Comparison of ENCODE assay signal across 21 mouse cellular contexts in genomic region chrX:99438803-99439202, GRCm38 (mm10). TPM values are rescaled to one million over a fixed set of nuclear protein-coding genes. Genes with fewer than 3 reads are reported as not detected.
A peak's percentile ranks its signal among the peaks of the same experiment; 100 is the strongest.
DNase-seq lines count a peak whose midpoint lies in the region; ATAC-seq and TF ChIP-seq lines count a peak whose summit lies in the region.
"Had no signal": no experiment of that assay in that cellular context is flagged by ENCODE, and none has a peak within 500 bp of the region (broad histone marks: within the 10 kb centered on the region; RNA-seq: fewer than 3 reads in every experiment).

No protein-coding gene starts in this region.

- intact Hi-C loops in gastrocnemius, postnatal 14 days (cut with DNase I; ENCODE audit: low total_unique reads): no loop called here

- H3K9me3 ChIP-seq in forebrain, embryonic 14.5 days (replicated peaks; ENCODE audit: control insufficient read depth, low read length): no peaks in the 10 kb centered on the region
- no peaks in the 10 kb centered on the region for H3K9me3 ChIP-seq in forebrain, embryonic 10.5 days
- no peaks in the 10 kb centered on the region for H3K9me3 ChIP-seq in intestine, postnatal 0 days (ENCODE audit: control insufficient read depth)
- no peaks in the 10 kb centered on the region for H3K9me3 ChIP-seq in intestine, embryonic 16.5 days (ENCODE audit: control insufficient read depth, low read length)
- no peaks in the 10 kb centered on the region for H3K9me3 ChIP-seq in lung, postnatal 0 days (ENCODE audit: low read length)
- H3K9me3 ChIP-seq in stomach, postnatal 0 days (ENCODE audit: control insufficient read depth, low read length): no peaks in the 10 kb centered on the region
- H3K9me3 ChIP-seq: embryonic facial prominence, embryonic 10.5 days; heart, embryonic 13.5 days; hindbrain, embryonic 13.5 days; intestine, embryonic 15.5 days had no signal

- peak; percentile 30 for DNase-seq in forebrain, embryonic 14.5 days (ENCODE audit: low spot score)
- no peak for DNase-seq in forebrain, embryonic 10.5 days (ENCODE audit: extremely low spot score, low spot score)
- peak; percentile 22 for DNase-seq in lung, postnatal 0 days (ENCODE audit: low spot score)
- DNase-seq in lung, adult 2 months: no peak
- no peak for DNase-seq in stomach, postnatal 0 days (ENCODE audit: low spot score)
- DNase-seq in gastrocnemius, postnatal 14 days: no peak
- DNase-seq: adrenal gland, postnatal 14 days; cerebellum, adult 8-10 months; cerebellum, postnatal 25 days; gastrocnemius, postnatal 25 days; heart, postnatal 10 days; heart, postnatal 4 days had no signal

- no peaks in the 10 kb centered on the region for H3K36me3 ChIP-seq in forebrain, embryonic 14.5 days (ENCODE audit: control insufficient read depth, insufficient read depth, low read length)
- H3K36me3 ChIP-seq in forebrain, embryonic 10.5 days (replicated peaks): no peaks in the 10 kb centered on the region
- H3K36me3 ChIP-seq in intestine, postnatal 0 days (ENCODE audit: control insufficient read depth, insufficient read depth): no peaks in the 10 kb centered on the region
- H3K36me3 ChIP-seq in intestine, embryonic 16.5 days (ENCODE audit: control insufficient read depth, insufficient read depth, low read length): no peaks in the 10 kb centered on the region
- H3K36me3 ChIP-seq in lung, postnatal 0 days (ENCODE audit: insufficient read depth, low read length): no peaks in the 10 kb centered on the region
- H3K36me3 ChIP-seq in stomach, postnatal 0 days (ENCODE audit: control insufficient read depth, insufficient read depth, low read length): no peaks in the 10 kb centered on the region
- H3K36me3 ChIP-seq: embryonic facial prominence, embryonic 10.5 days; heart, embryonic 13.5 days; hindbrain, embryonic 13.5 days; intestine, embryonic 15.5 days had no signal

- TF ChIP-seq POLR2A in lung, adult 2 months (IDR thresholded peaks at IDR 0.05; ENCODE audit: borderline replicate concordance, extremely low read depth, low read depth, low read length): no peak

- H3K9ac ChIP-seq in forebrain, embryonic 14.5 days (ENCODE audit: low read length): no peak overlapping the region
- no peak overlapping the region for H3K9ac ChIP-seq in intestine, postnatal 0 days (ENCODE audit: low read depth, low read length)
- H3K9ac ChIP-seq in intestine, embryonic 16.5 days (ENCODE audit: low read depth, low read length): no peak overlapping the region
- no peak overlapping the region for H3K9ac ChIP-seq in lung, postnatal 0 days (replicated peaks; ENCODE audit: low read depth)
- no peak overlapping the region for H3K9ac ChIP-seq in stomach, postnatal 0 days (ENCODE audit: low read length)
- H3K9ac ChIP-seq: heart, embryonic 13.5 days; hindbrain, embryonic 13.5 days; intestine, embryonic 15.5 days had no signal

- H3K4me3 ChIP-seq in forebrain, embryonic 14.5 days (ENCODE audit: low read depth, low read length): no peak overlapping the region
- H3K4me3 ChIP-seq in forebrain, embryonic 10.5 days: no peak overlapping the region
- H3K4me3 ChIP-seq in intestine, postnatal 0 days (ENCODE audit: low read depth, low read length): no peak overlapping the region
- H3K4me3 ChIP-seq in intestine, embryonic 16.5 days (ENCODE audit: low read length): no peak overlapping the region
- no peak overlapping the region for H3K4me3 ChIP-seq in lung, postnatal 0 days (ENCODE audit: low read depth, low read length)
- H3K4me3 ChIP-seq in lung, adult 2 months (replicated peaks; ENCODE audit: extremely low read depth, low read depth, low read length): no peak overlapping the region
- H3K4me3 ChIP-seq in stomach, postnatal 0 days (ENCODE audit: low read depth, low read length): no peak overlapping the region
- H3K4me3 ChIP-seq: embryonic facial prominence, embryonic 10.5 days; heart, embryonic 13.5 days; hindbrain, embryonic 13.5 days; intestine, embryonic 15.5 days had no signal

- H3K27ac ChIP-seq in forebrain, embryonic 14.5 days (ENCODE audit: low read depth, low read length): no peak overlapping the region
- H3K27ac ChIP-seq in forebrain, embryonic 10.5 days: no peak overlapping the region
- no peak overlapping the region for H3K27ac ChIP-seq in intestine, postnatal 0 days (ENCODE audit: low read depth, low read length)
- no peak overlapping the region for H3K27ac ChIP-seq in intestine, embryonic 16.5 days (ENCODE audit: low read length)
- H3K27ac ChIP-seq in lung, postnatal 0 days (ENCODE audit: low read length): no peak overlapping the region
- no peak overlapping the region for H3K27ac ChIP-seq in stomach, postnatal 0 days (replicated peaks)
- H3K27ac ChIP-seq: embryonic facial prominence, embryonic 10.5 days; heart, embryonic 13.5 days; hindbrain, embryonic 13.5 days; intestine, embryonic 15.5 days had no signal

- TF ChIP-seq EP300 in lung, postnatal 0 days (IDR thresholded peaks at IDR 0.05): no peak
- no peak for TF ChIP-seq EP300 in stomach, postnatal 0 days (optimal IDR thresholded peaks at IDR 0.05)

- WGBS in forebrain, embryonic 14.5 days: 48% methylated on average over 1 of the region's 1 CpGs
- WGBS in forebrain, embryonic 10.5 days: 80% methylated on average over 1 of the region's 1 CpGs
- 67% methylated on average over 1 of the region's 1 CpGs for WGBS in intestine, postnatal 0 days
- WGBS in intestine, embryonic 16.5 days: 61% methylated on average over 1 of the region's 1 CpGs
- 85% methylated on average over 1 of the region's 1 CpGs for WGBS in lung, postnatal 0 days
- 79% methylated on average over 1 of the region's 1 CpGs for WGBS in lung, adult 2 months
- 39% methylated on average over 1 of the region's 1 CpGs for WGBS in stomach, postnatal 0 days

- H3K4me2 ChIP-seq in forebrain, embryonic 14.5 days (ENCODE audit: low read length): no peak overlapping the region
- H3K4me2 ChIP-seq in intestine, postnatal 0 days (replicated peaks; ENCODE audit: low read depth): no peak overlapping the region
- no peak overlapping the region for H3K4me2 ChIP-seq in intestine, embryonic 16.5 days (ENCODE audit: low read depth, low read length)
- no peak overlapping the region for H3K4me2 ChIP-seq in lung, postnatal 0 days (replicated peaks; ENCODE audit: low read depth, low read length)
- no peak overlapping the region for H3K4me2 ChIP-seq in stomach, postnatal 0 days (replicated peaks; ENCODE audit: low read depth)
- H3K4me2 ChIP-seq: heart, embryonic 13.5 days; hindbrain, embryonic 13.5 days; intestine, embryonic 15.5 days had no signal

- H3K4me1 ChIP-seq in forebrain, embryonic 14.5 days (ENCODE audit: control insufficient read depth, insufficient read depth, low read length): peaks cover 4% of the 10 kb centered on the region; the same call in 1 of the 2 replicates
- peaks cover 33% of the 10 kb centered on the region for H3K4me1 ChIP-seq in forebrain, embryonic 10.5 days
- H3K4me1 ChIP-seq in intestine, postnatal 0 days (replicated peaks; ENCODE audit: control insufficient read depth, insufficient read depth, low read length): no peaks in the 10 kb centered on the region
- H3K4me1 ChIP-seq in intestine, embryonic 16.5 days (ENCODE audit: control insufficient read depth, insufficient read depth, low read length): no peaks in the 10 kb centered on the region
- no peaks in the 10 kb centered on the region for H3K4me1 ChIP-seq in lung, postnatal 0 days (ENCODE audit: insufficient read depth, low read depth, low read length)
- H3K4me1 ChIP-seq in lung, adult 2 months (ENCODE audit: control insufficient read depth, insufficient read depth, low read length): no peaks in the 10 kb centered on the region
- H3K4me1 ChIP-seq in stomach, postnatal 0 days (replicated peaks; ENCODE audit: control insufficient read depth, insufficient read depth): no peaks in the 10 kb centered on the region

- no peaks in the 10 kb centered on the region; the same call in 1 of the 2 replicates for H3K27me3 ChIP-seq in forebrain, embryonic 14.5 days (replicated peaks; ENCODE audit: control insufficient read depth, insufficient read depth, low read length)
- H3K27me3 ChIP-seq in forebrain, embryonic 10.5 days (ENCODE audit: poor library complexity, severe bottlenecking): peaks cover 100% of the 10 kb centered on the region
- H3K27me3 ChIP-seq in intestine, postnatal 0 days (replicated peaks; ENCODE audit: control insufficient read depth, insufficient read depth, low read length): no peaks in the 10 kb centered on the region; the same call in 1 of the 2 replicates
- peaks cover 20% of the 10 kb centered on the region for H3K27me3 ChIP-seq in intestine, embryonic 16.5 days (replicated peaks; ENCODE audit: control insufficient read depth, insufficient read depth, low read length)
- no peaks in the 10 kb centered on the region for H3K27me3 ChIP-seq in lung, postnatal 0 days (replicated peaks; ENCODE audit: insufficient read depth, low read length)
- H3K27me3 ChIP-seq in stomach, postnatal 0 days (ENCODE audit: control insufficient read depth, insufficient read depth, low read length): no peaks in the 10 kb centered on the region; the same call in 1 of the 2 replicates
- H3K27me3 ChIP-seq: Patski had no signal

- peak; percentile 58 for TF ChIP-seq CTCF in intestine, postnatal 0 days (IDR thresholded peaks at IDR 0.05; ENCODE audit: low read depth)
- peak; percentile 49 for TF ChIP-seq CTCF in lung, postnatal 0 days (IDR thresholded peaks at IDR 0.05)
- TF ChIP-seq CTCF in lung, adult 2 months (IDR thresholded peaks at IDR 0.05; ENCODE audit: insufficient read depth, low read length): no peak
- peak; percentile 64 for TF ChIP-seq CTCF in stomach, postnatal 0 days (IDR thresholded peaks at IDR 0.05; ENCODE audit: low read depth)

- ATAC-seq in forebrain, embryonic 14.5 days: no peak
- ATAC-seq in intestine, postnatal 0 days: no peak
- no peak for ATAC-seq in intestine, embryonic 16.5 days
- no peak for ATAC-seq in lung, postnatal 0 days
- ATAC-seq in stomach, postnatal 0 days (ENCODE audit: low FRiP score, low TSS enrichment): no peak; the same call in 1 of the 2 replicates
- ATAC-seq: activated CD4-positive, CD25-positive, alpha-beta regulatory T cell, adult 4 months; forebrain, embryonic 16.5 days; intestine, embryonic 15.5 days; Patski had no signal

RNA-seq across cellular contexts. Expression of gene Pja1, which starts 32.3 kb away (rescaled TPM):
- 328 and 377 TPM in 2 replicates for polyA plus RNA-seq in forebrain, embryonic 14.5 days (2014; fragmentation: Nextera tagmentation; extraction: Ambion mirVana)
- polyA plus RNA-seq in forebrain, embryonic 10.5 days (2016; fragmentation: Nextera tagmentation; extraction: Ambion mirVana): 209 and 217 TPM in 2 replicates
- 74.1 and 74.4 TPM in 2 replicates for polyA plus RNA-seq in intestine, postnatal 0 days (2015; fragmentation: Nextera tagmentation; extraction: Ambion mirVana)
- polyA plus RNA-seq in intestine, embryonic 16.5 days (2015; fragmentation: Nextera tagmentation; extraction: Ambion mirVana): 146 and 162 TPM in 2 replicates
- polyA plus RNA-seq in lung, postnatal 0 days (2015; fragmentation: Nextera tagmentation; extraction: Ambion mirVana): 71.4 and 79.6 TPM in 2 replicates
- 29.0 and 41.4 TPM in 2 replicates for polyA plus RNA-seq in lung, adult 2 months (2012; rRNA removed)
- 62.8 and 64.5 TPM in 2 replicates for polyA plus RNA-seq in stomach, postnatal 0 days (2015; fragmentation: Nextera tagmentation; extraction: Ambion mirVana)
- total RNA-seq in gastrocnemius, postnatal 14 days (2021): 10 to 100 TPM; 17.1 to 23.0 TPM

Comparison
In these comparisons a context has a peak if more than half of its experiments do, and no peak if none do; other contexts are left out.
1. DNase-seq: peak in forebrain, embryonic 14.5 days (single experiment) and lung, postnatal 0 days (single experiment); none in forebrain, embryonic 10.5 days (single experiment), lung, adult 2 months (single experiment), stomach, postnatal 0 days (single experiment) and gastrocnemius, postnatal 14 days (single experiment).